Mouse (Mus musculus): Measurements from ENCODE around the gene Nsun6.
A peak's percentile ranks its signal among the peaks of the same experiment; 100 is the strongest.

Gene Nsun6

DNA sequence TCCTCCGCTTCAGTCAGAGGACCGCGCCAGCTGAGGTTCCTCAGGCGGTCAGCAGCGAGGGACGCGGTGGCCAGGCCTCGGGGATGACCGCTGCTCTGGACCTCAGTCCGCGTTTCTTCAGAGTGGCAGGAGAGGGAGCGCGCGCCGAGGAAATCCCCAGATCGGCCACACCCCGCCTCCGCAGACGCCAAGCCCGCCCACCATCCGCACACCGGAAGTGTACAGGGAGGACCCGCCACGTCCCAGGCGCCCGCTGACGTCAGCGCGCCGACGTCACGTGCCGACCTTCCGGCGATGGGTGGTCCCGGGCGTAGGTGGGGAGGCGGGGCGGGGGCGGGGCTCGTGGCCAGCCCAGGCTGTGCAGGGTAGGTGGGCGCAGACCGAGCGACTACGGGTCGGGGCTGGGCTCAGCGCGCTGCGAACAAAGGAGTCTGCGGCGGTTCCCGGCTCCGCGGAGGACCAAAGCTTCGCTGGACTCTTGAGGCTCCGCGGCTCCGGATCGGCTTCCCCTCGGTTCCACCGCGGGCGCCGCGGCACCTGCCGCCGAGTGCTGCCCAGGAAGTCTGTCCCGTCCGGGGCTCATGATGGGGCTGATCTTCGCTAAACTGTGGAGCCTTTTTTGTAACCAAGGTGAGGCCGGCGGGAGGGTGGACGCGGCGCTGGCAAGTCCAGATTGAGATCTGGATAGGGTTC, at the start of gene Nsun6:
Nsun6 (minus strand) TSS at position 125 of the 693 bp plus-strand sequence.
- DNase-seq: peak; percentile 97

DNA sequence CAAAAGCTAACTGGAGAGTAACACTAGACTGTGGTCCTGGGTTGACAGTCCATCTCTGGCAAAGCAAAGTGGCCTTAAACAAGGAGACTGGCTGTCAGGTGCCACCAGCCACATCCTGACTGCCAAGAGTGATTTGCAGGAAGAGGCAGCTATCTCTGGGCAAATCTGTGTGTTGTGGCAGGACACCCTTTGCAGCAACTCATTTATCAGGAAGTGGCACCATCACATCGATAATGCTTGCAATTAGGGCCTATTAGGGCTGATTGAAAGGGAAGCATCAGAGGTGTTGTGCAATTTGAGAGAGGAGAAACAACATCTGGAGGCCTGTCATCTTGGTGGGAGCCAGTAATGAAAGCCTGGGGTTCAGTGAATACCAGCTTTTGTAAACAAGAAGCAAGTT, 49.5 kb upstream of the Nsun6 start:
- DNase-seq: no peak

DNA sequence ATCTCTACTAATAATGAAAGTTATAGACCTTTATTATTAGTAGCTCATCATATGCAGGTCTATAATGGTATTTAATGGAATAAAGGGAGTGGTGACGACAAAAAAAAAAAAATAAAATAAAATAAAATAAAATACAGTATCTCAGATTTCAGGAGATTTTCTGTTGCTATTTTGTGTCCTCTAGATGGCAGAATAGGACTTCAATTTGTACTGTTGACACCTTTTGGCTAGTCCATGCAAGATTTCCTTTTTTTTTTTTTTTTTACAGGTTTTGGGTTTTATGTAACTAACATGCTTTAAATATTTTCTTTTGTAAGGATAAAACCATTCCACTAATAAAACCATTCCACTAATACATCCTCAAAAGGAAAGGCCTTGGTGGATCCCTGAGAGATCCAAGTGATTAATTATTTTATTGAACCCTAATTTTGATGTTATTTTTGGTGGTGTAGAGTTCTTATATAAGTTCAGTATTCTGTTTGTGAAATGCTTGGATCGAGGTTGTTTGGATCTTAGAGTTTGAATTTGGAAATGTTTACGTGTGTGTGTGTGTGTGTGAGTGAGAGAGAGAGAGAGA, 41.7 kb upstream of the Nsun6 start:
- DNase-seq: no peak

DNA sequence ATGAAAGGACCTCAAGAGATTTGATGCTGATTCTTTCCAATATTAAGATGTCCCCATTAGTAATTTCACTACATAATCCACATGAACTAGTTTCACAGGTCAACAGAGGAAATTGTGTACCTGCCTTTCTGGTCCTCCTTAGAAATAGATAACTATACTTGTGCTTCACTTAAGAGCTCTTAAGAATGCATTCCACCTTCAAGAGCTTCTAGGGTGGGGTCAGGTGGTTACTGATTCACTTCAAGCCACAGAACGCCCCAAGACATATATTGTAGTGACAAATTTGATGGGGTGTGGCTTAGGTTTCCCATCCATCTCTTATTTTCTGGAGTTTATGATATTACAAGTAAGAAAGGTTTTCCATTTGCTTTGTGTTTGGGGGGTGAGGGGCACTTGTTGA, 32.4 kb upstream of the Nsun6 start:
- no peak for DNase-seq

DNA sequence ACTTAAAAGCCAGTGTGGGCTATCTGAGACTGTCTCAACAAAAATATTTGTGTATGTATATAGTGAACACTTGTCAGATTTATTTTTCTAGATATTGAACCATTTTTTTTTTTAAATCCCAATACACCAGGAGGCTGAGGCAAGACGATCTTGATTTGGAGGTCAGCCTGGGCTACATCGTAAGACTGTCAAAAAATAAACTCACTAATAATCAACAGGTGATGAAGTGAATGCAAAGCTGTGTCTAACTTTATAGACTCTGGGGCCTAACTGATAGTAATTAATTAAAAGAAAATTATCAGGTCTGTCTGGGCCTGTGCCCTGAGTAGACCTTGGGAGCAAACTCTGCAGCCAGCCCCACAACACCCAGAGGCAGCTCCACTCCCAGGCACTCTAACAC, 28.8 kb upstream of the Nsun6 start:
- no peak for DNase-seq

DNA sequence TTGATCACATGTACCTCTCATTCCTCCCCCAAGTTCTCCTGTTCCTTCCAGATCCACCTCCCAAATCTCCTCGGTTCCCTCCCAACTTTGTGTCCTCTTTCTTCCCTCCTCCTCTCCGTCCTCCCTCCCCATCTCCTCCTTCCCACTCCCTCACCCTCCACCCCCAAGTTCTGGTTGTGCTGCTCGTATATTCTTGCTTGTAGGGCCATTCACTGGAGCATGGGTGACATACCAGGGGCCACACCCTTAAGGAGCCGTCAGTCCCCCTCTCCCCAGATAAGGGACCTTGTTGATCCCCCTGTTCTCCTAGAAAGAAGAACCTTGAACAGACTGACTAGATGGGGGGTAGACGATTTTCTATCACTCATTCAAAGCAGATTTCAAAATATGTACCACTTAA, 12.2 kb upstream of the Nsun6 start:
- DNase-seq: no peak

DNA sequence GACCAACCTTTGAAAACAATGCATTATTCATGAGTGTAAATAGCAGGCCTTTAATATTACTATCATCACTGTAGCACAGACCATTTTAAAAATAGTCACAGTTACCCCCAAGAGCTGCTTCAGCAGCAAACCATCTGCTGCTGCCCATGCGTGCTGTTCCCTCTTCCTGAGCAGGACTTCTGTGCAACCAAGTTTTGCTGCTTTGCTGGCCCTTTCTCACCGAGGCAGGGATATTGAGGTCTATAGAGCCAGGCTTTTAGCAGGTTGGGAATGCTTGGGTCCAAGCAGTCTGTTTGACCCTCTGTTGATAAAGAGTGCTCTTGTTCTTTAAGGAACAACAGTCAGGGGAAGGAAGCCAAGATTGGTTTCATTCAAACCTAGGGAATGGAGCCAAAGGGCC, 10.6 kb upstream of the Nsun6 start:
- no peak for DNase-seq

DNA sequence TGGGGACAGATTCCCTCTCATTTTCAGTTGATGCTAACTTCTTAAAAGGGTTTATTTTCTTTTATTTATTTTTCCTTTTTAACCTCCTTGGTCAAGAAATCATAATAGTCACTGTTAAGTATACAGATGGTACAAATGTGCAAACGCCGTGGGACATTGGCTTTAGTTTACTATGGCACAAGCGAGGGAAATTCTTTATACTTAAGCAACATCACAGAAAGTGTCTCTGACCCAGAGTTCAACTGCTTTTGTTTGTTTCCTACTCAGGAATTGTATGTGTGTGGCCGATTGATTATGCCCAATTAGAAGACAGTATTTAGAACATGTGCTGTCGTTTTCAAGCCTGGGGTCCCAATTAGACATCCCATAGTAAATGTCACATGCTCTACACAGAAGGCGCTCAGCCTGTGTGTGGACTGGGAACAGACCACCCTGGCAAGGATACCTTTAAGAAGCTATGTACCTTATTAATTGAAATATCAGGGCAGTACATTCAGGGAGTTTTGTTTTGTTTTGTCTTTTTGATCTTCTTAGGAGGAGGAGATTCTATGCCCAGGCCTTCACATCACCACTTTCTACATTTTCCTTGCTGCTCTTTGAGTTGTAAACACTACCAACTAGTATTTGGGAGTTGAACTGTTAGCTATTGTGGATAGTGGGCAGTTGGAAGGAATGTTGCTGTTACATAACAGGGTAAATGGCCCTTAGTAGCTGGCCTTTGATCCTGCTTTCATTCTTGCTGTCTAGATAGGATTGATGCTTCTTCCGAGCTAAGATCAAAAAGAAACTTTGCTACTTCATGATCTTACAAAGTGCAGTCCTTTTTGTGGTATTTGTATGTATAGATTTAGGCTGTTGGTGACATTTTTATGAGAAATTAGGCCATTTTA, 9.8 kb upstream of the Nsun6 start:
- no peak for DNase-seq

DNA sequence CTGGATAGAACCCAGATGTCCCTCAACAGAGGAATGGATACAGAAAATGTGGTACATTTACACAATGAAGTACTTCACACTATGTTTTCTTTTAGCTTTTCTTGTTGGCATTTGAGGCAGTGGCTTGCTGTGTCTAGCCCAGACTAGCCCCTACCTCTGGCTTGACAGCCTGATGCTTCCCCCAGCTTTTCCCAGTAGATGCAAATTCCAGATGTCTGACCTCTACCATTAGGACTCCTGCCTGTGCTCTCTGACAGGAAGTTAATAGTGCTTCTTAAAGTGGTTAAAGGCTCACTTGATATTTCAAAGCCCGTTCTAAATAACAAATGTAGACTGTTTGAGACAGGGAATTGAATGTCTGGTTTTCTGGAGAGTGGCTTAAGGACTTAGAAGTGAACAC, 8.9 kb upstream of the Nsun6 start:
- no peak for DNase-seq

DNA sequence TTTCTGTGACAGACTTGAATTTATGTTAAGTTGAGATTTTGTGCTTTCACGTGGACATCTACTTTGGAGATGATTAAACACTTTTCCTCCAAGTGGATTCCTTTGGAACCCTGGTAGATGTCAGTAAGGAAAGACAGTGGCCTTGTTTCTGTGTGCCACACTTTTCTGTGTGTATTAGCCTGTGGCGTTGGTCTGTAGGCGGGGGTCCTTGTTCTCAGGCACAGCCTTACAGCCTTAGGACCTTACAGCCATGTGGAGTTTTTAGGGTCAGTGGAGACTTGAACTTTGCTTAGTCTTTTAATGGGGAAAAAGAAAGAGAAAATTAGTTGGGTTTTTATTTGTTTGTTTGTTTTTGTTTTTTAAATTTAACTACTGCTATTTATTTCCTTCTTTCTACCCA, 6.0 kb upstream of the Nsun6 start:
- no peak for DNase-seq

DNA sequence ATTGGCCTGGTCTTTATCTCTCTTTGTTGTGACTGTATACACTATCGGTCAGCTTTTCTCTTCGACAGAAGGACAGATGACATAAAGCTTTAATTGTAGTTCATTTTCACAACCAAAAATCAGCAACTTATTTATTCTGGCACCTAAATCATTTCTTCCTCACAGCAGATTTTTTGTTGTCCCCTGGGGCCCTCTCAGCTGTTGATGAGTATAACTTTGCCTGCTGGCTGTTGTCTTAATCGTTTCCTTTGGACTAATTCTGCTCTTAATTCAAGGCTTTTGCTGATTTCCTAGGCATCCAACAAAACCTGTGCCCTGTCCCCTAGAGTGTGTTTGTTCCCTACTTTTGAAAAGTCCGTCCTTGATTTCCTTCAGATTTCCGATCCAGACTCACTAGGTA, 3.4 kb upstream of the Nsun6 start:
- DNase-seq: no peak

DNA sequence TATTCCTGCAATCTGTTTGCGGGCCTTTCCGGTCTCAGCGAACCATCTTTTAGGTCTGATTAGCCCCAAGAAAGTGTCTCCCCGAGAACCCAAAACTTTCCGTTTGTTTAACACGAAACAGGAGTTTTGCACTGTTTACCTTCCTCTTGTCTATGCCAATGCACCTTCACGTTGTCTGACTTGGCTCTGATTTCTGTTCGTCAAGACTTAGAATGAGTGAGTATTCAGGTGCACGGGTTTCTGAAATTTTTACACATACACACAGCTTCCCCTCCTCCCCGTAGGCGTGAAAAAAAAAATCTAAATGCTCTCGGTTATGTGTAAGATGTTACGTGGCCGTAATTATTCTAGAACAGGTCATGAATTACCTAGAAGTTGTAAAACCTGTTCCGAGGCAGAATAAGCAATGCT, 877 bp upstream of the Nsun6 start:
- no peak for DNase-seq

DNA sequence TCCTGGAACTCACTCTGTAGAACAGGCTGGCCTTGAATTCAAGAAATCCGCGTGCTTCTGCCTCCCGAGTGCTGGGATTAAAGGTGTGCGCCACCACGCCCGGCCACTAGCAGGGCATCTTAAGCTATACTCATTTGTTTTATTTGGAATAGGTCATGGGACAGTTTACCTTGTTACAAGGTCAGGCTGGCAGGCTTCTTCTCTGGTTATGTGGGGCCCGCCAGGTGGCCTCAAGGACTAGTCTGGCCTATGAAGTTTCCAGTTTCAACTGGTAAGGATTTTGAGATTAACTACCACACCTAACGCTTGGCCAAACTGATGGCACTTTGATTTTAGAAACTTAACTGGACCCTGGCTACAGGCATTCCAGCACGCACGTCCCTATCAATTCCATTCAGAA, 373 bp downstream of the Nsun6 start:
- DNase-seq: no peak

DNA sequence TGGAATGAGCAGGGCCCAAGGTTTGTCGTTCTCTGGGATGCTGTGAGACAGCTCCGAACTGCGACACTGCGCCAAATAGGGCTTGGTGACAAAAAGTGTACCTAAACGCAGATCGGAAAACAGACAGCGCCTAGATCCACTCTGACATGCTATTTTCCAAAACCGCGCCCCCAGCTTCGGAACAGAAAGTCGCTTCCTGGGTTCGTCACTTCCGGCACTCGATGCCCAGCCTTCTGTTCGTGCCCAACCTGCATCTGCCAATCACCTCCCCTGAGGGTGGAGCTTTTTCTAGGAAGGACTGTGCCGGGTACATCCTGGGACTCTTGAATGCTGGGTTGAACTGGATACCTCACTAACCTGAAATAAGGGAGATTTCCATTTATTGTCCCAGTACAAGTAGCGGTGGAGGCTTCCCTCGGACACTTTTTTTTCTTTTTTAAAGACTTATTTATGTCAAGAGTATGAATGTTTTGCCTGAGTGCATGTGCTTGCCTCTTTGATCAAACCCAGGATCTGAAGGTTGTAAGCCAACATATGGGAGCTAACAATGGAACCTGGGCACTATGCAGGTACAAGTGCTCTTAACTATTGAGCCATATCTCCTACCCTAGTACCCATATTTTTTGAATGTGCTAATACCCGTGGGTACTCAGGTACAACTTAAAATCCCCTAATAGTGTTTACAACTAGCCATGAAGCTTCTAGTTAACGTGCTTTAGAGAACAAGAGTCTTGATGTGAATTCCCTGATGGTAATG, 5.6 kb downstream of the Nsun6 start, which contains the start of gene Arl5b:
Arl5b (plus strand) TSS at position 279 of the 757 bp plus-strand sequence.
- DNase-seq: peak; percentile 92

DNA sequence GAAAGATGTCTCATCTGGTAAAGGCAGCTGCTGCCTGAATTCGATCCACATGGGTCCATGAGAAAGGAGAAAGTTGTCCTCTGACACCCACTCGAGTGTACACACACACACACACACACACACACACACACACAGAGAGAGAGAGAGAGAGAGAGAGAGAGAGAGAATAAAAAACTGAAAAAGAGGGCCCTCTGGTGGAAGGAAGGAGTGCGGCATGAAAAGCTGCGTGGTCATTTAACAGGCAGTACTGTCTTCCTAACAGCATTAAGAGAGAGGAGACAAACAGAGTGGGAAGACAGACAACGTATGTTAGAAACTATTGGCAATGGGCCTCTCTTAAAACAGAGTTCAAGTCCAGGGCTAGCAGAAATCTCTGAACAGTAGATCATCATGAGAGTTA, 14.5 kb downstream of the Nsun6 start:
- DNase-seq: peak; percentile 18

DNA sequence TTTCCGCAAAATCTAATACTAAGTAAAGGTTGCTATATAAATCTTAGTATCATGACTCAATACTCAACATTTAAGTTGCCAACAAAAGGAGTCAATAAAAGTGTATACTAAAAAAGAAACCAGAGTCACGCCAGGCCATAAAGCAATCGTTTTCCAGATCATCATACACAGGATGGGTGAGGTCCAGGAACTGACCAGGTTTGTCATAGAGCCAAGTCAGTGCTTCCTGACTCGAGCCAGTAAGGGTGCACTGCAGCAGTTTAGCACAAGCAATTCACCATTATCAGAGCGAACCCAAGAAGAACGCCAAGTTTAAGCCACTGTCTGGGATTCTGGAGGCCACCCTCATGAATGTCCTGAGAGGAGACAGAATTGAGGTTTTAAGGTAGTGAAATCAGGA, 16.2 kb downstream of the Nsun6 start:
- DNase-seq: no peak

DNA sequence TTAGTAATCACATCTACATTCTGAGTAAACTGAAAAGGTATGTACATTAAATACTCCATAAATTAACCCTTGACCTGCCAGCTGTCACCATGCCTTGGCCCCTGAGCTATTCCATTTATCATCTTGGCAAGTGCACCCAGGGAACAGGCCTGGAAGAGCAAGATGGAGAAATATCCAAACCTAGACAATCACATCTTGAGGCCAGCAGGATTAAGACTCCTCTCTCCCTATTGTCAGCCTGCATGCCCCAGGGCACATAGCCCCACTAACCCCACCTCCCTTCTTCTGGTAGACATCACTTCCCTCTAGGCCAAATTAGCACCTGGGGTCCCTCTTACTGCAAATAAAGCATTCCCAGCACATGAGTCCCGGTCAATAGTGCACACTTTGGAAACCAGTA, 27.1 kb downstream of the Nsun6 start:
- no peak for DNase-seq

DNA sequence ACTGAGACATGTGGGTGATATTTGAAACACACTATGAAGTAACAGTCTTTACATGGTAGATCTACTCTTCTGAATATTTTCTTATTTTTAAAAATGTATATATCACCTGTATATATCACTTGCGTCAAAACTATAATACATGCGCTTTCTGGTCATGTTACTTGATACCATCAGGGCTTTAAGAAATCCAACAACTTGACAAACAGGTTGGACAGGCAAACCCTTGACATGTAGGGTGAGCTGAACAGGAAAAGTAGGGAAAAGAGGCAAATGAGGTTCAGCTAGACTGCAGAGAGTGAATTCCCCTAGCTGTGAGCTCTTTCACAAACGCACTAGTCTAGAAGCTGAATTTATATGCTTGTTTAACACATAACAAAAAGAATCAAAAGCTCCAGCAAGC, 28.1 kb downstream of the Nsun6 start:
- no peak for DNase-seq

DNA sequence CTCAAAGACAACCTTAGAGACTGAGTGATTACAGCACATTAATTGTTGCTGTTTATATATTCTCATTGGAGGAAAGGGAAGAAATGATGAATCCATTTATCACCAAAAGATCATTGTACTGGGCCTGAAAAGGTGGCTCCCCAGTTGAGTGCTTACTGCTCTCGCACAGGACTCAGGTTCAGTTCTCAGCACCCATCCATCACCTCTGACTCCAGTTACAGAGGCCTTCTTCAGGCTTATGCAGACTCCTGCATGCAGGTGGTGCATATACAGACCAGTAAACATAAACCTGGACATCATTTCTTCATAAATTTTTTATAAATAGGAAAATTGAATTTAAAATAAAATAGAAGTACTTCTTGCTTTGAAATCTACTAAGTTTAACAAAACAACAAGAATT, 46.8 kb downstream of the Nsun6 start:
- DNase-seq: no peak

DNA sequence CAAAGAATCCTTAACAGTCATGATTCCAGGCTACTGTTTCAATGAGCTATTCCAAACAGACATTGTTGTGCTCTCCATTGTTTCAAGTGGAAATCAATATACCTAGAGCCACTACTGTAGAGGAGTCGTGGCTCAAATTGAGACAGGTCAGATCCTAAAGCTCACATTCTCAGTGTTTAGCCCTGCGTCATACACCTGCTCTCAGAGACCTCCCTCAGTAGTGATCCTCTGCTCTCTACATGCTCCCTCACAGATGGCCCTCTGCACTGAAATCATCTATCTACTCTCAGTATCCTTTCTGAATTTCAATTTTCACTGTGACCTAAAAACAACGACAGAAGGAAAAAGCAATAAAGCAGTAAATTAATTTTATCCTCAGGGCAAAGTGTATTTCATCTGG, 47.3 kb downstream of the Nsun6 start:
- DNase-seq: no peak

DNA sequence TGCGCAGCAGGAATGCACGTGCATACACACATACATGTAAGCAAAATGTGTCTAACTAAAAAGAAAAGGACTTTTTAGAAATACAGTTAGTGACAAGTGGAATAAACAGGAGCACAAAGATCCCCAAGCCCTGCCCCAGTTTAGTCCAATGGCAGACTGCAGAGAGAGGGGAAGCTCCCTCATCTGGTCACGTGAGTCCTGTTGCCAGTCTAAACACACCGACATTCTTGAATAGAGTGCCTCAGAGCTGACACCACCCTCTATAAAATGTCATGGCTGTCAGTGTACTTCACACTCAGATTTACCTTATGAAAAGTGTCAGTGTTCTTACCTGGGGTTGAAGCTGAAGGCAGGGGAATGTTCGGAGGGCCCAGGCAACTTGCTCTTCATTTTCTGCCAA, 57.0 kb downstream of the Nsun6 start:
- no peak for DNase-seq

DNA sequence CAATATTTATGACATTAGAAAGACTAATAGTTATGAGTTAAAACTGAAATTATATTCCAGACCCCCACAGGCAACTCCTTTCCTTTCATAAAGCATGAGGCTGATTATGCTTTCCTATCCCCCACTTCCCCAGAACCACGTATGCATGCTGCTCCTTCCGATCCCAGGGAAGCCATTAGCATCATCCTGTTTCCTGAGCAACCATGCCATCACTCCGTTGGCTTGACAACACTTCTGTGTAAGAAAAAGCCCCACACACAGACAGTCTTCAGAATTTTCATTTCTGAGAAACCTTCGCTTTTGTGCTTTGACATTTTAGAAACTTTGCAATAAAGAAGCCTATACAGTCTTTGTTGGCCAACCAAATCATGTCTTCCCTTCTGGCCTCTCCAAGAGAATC, 58.8 kb downstream of the Nsun6 start:
- no peak for DNase-seq

DNA sequence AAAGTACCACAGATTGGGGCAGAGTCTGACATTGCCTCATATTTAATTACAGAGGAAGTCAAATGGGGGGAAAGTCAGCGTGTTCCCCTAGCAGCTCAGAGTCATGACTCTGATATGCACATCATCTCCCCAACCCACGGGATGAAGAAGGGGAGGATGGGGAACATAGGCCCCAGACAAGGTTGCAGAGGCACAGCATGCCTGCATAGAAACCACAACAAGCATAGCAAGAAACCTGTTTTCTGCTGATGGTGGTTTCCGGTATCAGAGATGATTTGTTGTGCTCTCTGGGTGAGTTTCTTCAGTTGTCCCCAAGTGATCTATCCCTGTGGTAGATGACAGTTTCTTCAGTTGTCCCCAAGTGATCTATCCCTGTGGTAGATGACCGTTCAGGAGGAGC, 62.3 kb downstream of the Nsun6 start:
- DNase-seq: no peak

Data from right cerebral cortex, postnatal 14 days (tissue).